ENCODE assay signal across 8 mouse cellular contexts in the genomic region with DNA sequence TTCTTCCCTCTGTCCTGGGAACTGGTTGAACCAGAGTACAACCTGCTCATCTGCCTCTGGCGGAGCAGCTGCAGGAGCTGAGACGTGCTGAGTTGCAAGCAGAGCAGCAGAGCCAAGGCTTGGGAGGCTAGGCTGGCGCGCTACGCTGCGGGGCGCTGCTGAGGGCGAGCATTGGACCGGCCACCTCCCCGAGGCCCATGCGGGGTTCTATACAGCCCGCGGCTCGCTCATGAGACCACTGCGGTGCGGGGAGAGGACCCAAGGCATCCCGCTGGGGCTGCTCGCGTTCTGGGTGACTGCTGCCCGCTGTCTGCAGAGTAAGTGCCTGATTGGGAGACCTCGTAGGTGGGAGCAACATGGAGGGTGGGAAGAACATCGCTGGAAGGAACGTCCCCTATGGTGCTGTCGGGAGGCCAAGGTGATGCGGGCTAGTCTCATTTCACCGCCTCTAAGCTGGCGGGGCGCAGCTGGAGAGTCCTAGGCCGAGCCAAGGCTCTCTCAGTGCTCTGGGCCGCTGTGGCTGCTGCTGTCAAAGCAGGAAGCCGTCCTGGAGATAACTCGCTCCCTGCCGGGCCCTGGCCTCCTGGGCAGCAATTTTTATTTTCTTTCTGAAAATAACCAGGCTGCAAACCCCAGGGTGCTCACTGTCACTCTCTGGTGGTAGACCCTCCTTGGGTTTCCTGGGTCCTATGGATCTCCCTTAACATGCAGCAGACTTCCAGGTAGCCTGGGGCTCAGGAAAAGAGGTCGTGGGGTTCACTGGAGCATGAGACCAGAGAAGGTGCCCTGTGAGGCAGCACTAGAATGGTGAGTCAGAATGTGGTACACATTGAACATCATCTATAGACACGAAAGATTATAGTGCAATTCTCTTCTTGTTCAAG. TPM values are rescaled to one million over a fixed set of nuclear protein-coding genes. Genes with fewer than 3 reads are reported as not detected.
DNase-seq lines count a peak whose midpoint lies in the region; ATAC-seq lines count a peak whose summit lies in the region.

A gene (plus strand): TSS at position 4 of the 884 bp plus-strand sequence.

- 6% methylated on average over 35 of the region's 35 CpGs for WGBS in forebrain, embryonic 14.5 days
- WGBS in hindbrain, embryonic 16.5 days = 5% methylated on average over 33 of the region's 35 CpGs
- 6% methylated on average over 35 of the region's 35 CpGs for WGBS in limb, embryonic 10.5 days
- 5% methylated on average over 35 of the region's 35 CpGs for WGBS in midbrain, embryonic 15.5 days

- peak within 1 kb of the TSS; percentile 36 for H3K4me3 ChIP-seq in forebrain, embryonic 14.5 days (ENCODE audit: low read depth, low read length)
- H3K4me3 ChIP-seq in hindbrain, embryonic 16.5 days (ENCODE audit: low read length) = peak within 1 kb of the TSS; percentile 58
- peak within 1 kb of the TSS; percentile 56 for H3K4me3 ChIP-seq in limb, embryonic 10.5 days
- H3K4me3 ChIP-seq in midbrain, embryonic 15.5 days = peak within 1 kb of the TSS; percentile 53

- peak; percentile 91 for ATAC-seq in forebrain, embryonic 14.5 days
- ATAC-seq in hindbrain, embryonic 16.5 days = peak; percentile 95
- ATAC-seq in midbrain, embryonic 15.5 days (replicated peaks) = peak; percentile 96

- no peaks in the 10 kb centered on the region for H3K27me3 ChIP-seq in forebrain, embryonic 14.5 days (replicated peaks; ENCODE audit: control insufficient read depth, insufficient read depth, low read length)
- no peaks in the 10 kb centered on the region for H3K27me3 ChIP-seq in hindbrain, embryonic 16.5 days (replicated peaks; ENCODE audit: control insufficient read depth, insufficient read depth, low read length)
- peaks cover 33% of the 10 kb centered on the region for H3K27me3 ChIP-seq in limb, embryonic 10.5 days (ENCODE audit: low read depth, poor library complexity, severe bottlenecking)
- H3K27me3 ChIP-seq in midbrain, embryonic 15.5 days (replicated peaks) = no peaks in the 10 kb centered on the region

- no peaks in the 10 kb centered on the region for H3K36me3 ChIP-seq in forebrain, embryonic 14.5 days (ENCODE audit: control insufficient read depth, insufficient read depth, low read length)
- no peaks in the 10 kb centered on the region for H3K36me3 ChIP-seq in hindbrain, embryonic 16.5 days (ENCODE audit: control insufficient read depth, insufficient read depth, low read length)
- no peaks in the 10 kb centered on the region for H3K36me3 ChIP-seq in limb, embryonic 10.5 days
- no peaks in the 10 kb centered on the region for H3K36me3 ChIP-seq in midbrain, embryonic 15.5 days (replicated peaks)

- H3K27ac ChIP-seq in forebrain, embryonic 14.5 days (ENCODE audit: low read depth, low read length) = no peak within 1 kb of the TSS; the same call in 1 of the 2 replicates
- peak within 1 kb of the TSS; percentile 82 for H3K27ac ChIP-seq in hindbrain, embryonic 16.5 days (ENCODE audit: low read depth, low read length)
- peak within 1 kb of the TSS; percentile 59 for H3K27ac ChIP-seq in limb, embryonic 10.5 days
- peak within 1 kb of the TSS; percentile 72 for H3K27ac ChIP-seq in midbrain, embryonic 15.5 days

- peak within 1 kb of the TSS; percentile 68 for H3K9ac ChIP-seq in forebrain, embryonic 14.5 days (ENCODE audit: low read length)
- peak within 1 kb of the TSS; percentile 82 for H3K9ac ChIP-seq in hindbrain, embryonic 16.5 days (ENCODE audit: low read depth, low read length)
- peak within 1 kb of the TSS; percentile 47 for H3K9ac ChIP-seq in midbrain, embryonic 15.5 days

- H3K4me1 ChIP-seq in forebrain, embryonic 14.5 days (ENCODE audit: control insufficient read depth, insufficient read depth, low read length) = no peaks in the 10 kb centered on the region
- peaks cover 9% of the 10 kb centered on the region for H3K4me1 ChIP-seq in hindbrain, embryonic 16.5 days (ENCODE audit: control insufficient read depth, insufficient read depth, low read depth, low read length)
- H3K4me1 ChIP-seq in limb, embryonic 10.5 days = peaks cover 20% of the 10 kb centered on the region
- peaks cover 11% of the 10 kb centered on the region for H3K4me1 ChIP-seq in midbrain, embryonic 15.5 days

- DNase-seq in adrenal gland, adult (ENCODE audit: inconsistent age in 2 of 2, low spot score in 1 of 2) = peak; percentile 20 to 59
- no peak for DNase-seq in adrenal gland, adult 8-10 months
- peak; percentile 14 for DNase-seq in Muller cell, postnatal 12 days (ENCODE audit: inconsistent ontology term)
- DNase-seq in forebrain, embryonic 14.5 days (ENCODE audit: low spot score) = peak; percentile 61
- DNase-seq in limb, embryonic 10.5 days (ENCODE audit: low spot score) = peak; percentile 57
- DNase-seq in testis, postnatal 14 days (ENCODE audit: low spot score) = peak; percentile 31

- no peaks in the 10 kb centered on the region for H3K9me3 ChIP-seq in forebrain, embryonic 14.5 days (replicated peaks; ENCODE audit: control insufficient read depth, low read length)
- H3K9me3 ChIP-seq in hindbrain, embryonic 16.5 days (ENCODE audit: control insufficient read depth, low read length) = no peaks in the 10 kb centered on the region
- H3K9me3 ChIP-seq in limb, embryonic 10.5 days (replicated peaks) = no peaks in the 10 kb centered on the region
- no peaks in the 10 kb centered on the region for H3K9me3 ChIP-seq in midbrain, embryonic 15.5 days

- H3K4me2 ChIP-seq in forebrain, embryonic 14.5 days (ENCODE audit: low read length) = peak within 1 kb of the TSS; percentile 63
- H3K4me2 ChIP-seq in hindbrain, embryonic 16.5 days (ENCODE audit: low read length) = peak within 1 kb of the TSS; percentile 90
- H3K4me2 ChIP-seq in midbrain, embryonic 15.5 days = peak within 1 kb of the TSS; percentile 78

RNA-seq across cellular contexts. Expression of the gene that starts here (rescaled TPM):
- total RNA-seq in adrenal gland, adult 8-10 months (2022) = 1 to 10 TPM in 2 of 4 experiments, under 1 TPM in 2; 0.67 to 1.3 (median 1.1) TPM
- polyA plus RNA-seq in forebrain, embryonic 14.5 days (2014; fragmentation: Nextera tagmentation; extraction: Ambion mirVana) = 7.3 and 9.5 TPM in 2 replicates
- polyA plus RNA-seq in hindbrain, embryonic 16.5 days (2015; fragmentation: Nextera tagmentation; extraction: Ambion mirVana) = 33.0 and 36.6 TPM in 2 replicates
- 1.1 and 1.2 TPM in 2 replicates for polyA plus RNA-seq in limb, embryonic 10.5 days (2016; fragmentation: Nextera tagmentation; extraction: Ambion mirVana)
- polyA plus RNA-seq in midbrain, embryonic 15.5 days (2015; fragmentation: Nextera tagmentation; extraction: Ambion mirVana) = 22.9 and 24.8 TPM in 2 replicates
